Mouse (Mus musculus) intestine, embryonic 15.5 days (tissue): ENCODE results near the gene Banf1. TPM values are rescaled to one million over a fixed set of nuclear protein-coding genes. Genes with fewer than 3 reads are reported as not detected.
"Not testable (repeated sequence)": the region's sequence is repeated elsewhere in the genome, so short reads cannot be mapped to it uniquely, and the experiment has no call there.

Experiments used
- ATAC-seq: fragments of 200-750 bp; cut with Nextera tagmentation; 2 replicates; pipeline ENCODE4 v1.8.0; 2017; ENCODE audit warnings: moderate TSS enrichment, moderate library complexity
- H3K27ac ChIP-seq: fragments of 300-500 bp; sonication (generic); 2 replicates; pipeline ENCODE4 v1.5.1; 2015; ENCODE audit warnings: mild to moderate bottlenecking, inconsistent platforms
- H3K27me3 ChIP-seq: fragments of 300-500 bp; sonication (generic); replicated peaks from 2 replicates; pipeline ENCODE4 v1.6.1; 2015; ENCODE audit warnings: inconsistent platforms
- H3K36me3 ChIP-seq: fragments of 300-500 bp; sonication (generic); 2 replicates; pipeline ENCODE4 v1.6.1; 2015; ENCODE audit warnings: inconsistent platforms
- H3K4me1 ChIP-seq: fragments of 300-500 bp; sonication (generic); replicated peaks from 2 replicates; pipeline ENCODE4 v1.6.1; 2015; ENCODE audit warnings: inconsistent platforms
- H3K4me2 ChIP-seq: fragments of 300-500 bp; sonication (generic); replicated peaks from 2 replicates; pipeline ENCODE4 v1.6.1; 2015; ENCODE audit warnings: mild to moderate bottlenecking, inconsistent platforms
- H3K4me3 ChIP-seq: fragments of 300-500 bp; sonication (generic); replicated peaks from 2 replicates; pipeline ENCODE4 v1.5.1; 2015; ENCODE audit warnings: inconsistent platforms
- H3K9ac ChIP-seq: fragments of 300-500 bp; sonication (generic); 2 replicates; pipeline ENCODE4 v1.6.1; 2015; ENCODE audit warnings: inconsistent platforms
- H3K9me3 ChIP-seq: fragments of 300-500 bp; sonication (generic); 2 replicates; pipeline ENCODE4 v1.6.1; 2016; ENCODE audit warnings: inconsistent platforms
- WGBS: fragments of 180-500 bp; shearing (Covaris S2); methylation state at CpG from one replicate; pipeline ENCODE4 v1.1.7; 2015; 5-methylcytosine and 5-hydroxymethylcytosine counted together
- polyA plus RNA-seq: library from polyadenylated mRNA; unstranded; fragments of >200 nt; fragmentation: Nextera tagmentation; extraction: Ambion mirVana; gene quantifications from 2 replicates; pipeline ENCODE4 v1.2.1, GENCODE M21; 2015

Banf1 gene
- polyA plus RNA-seq, 1 experiment from 2014 or later, result 474 TPM

DNA sequence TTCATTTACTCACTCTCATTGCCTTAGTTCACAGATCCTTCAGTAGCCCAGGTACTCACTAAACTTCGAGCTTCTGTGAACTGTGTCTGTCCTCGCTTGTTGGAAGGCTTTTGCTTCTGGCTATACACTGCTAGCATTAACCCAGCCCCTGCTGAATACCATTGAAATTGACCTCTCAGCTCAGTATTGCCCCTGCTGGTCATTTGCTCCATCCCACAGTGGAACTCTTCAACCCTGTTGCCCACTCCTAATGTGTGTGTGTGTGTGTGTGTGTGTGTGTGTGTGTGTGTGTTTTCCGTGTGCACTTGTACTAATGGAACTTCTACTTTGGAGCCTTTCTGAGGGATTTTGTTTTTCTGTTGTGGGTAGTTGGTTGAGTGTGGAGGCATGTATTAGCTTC is 4.0 kb upstream of the Banf1 start:
- Histone ChIP-seq H3K27ac (no peak overlapping the region), H3K9ac (no peak overlapping the region), H3K4me1 (peaks cover 12% of the 10 kb centered on the region), H3K4me3 (no peak overlapping the region), H3K27me3 (no peaks in the 10 kb centered on the region), H3K4me2 (no peak overlapping the region), H3K36me3 (peaks cover 38% of the 10 kb centered on the region), H3K9me3 (no peaks in the 10 kb centered on the region)
- WGBS, result 82% methylated on average over 3 of the region's 3 CpGs
- ATAC-seq, result no peak

DNA sequence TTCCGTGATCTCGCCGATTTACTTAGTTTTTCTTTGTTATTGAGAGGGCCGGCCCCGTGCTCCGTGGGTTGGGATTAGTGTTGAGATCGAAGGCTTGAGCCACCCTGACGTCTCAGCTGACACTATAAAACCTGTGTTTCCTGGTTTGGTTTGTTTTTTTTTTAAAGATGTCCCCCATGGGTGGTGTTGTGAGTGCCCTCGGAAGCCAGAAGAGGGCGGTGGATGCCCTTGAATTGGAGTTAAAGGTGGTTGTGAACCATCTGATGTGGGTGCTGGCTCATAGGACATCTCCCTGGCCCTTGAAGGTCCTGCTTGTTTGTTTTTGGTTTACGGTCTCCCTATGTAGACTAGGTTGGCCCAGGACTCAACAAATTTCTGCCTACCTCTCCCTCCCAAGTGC is 487 bp upstream of the Banf1 start:
- Histone ChIP-seq H3K4me1 (peaks cover 22% of the 10 kb centered on the region), H3K36me3 (peaks cover 43% of the 10 kb centered on the region), H3K27ac (peak overlapping the region; percentile 94), H3K4me2 (peak overlapping the region; percentile 92), H3K4me3 (peak overlapping the region; percentile 77), H3K27me3 (no peaks in the 10 kb centered on the region), H3K9ac (peak overlapping the region; percentile 76), H3K9me3 (no peaks in the 10 kb centered on the region)
- 9% methylated on average over 11 of the region's 11 CpGs for WGBS
- ATAC-seq, result no peak

DNA sequence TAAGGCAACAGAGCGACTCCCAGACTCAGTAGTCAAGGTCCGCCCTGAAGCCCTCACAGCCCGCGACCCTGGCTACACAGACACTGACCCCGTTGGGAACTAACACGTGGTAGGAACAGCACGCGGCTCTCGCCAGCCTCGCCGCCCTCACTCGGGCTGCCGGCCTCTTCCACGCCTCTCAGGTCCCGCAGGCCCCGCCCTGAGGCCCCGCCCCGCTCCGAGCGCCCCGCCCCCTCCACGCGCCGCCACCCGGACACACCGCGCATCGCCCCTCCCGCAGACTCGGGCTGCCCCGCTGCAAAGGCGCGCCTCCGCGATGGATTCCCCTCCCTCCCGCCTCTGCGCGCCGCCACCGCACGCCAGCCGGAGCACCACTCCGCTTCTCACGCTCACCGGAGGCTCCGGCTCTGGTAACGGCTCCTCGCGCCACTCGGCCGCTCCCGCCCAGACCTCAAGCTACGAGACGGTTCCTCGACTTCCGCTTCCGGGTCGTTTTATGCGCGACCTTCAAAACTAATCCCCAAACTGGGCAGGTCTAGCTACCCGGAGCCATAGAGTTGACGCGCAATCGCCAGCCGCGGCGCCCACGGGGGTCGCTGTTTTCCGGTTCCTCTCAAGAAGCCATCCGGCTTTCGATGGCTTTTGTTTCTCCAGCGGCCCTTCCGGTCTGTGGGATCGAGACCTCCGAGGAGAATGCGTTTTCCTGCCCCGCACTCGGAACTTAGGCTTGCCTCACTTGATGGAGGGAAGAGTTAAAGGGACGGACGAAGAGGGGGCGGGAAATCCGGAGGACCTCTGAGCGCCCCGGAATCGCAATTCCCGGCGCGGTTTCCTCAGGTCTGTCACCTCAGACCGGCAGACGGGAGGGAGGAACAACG is 554 bp downstream of the Banf1 start, which contains the start of gene Eif1ad:
Eif1ad (plus strand) TSS at position 567 of the 878 bp plus-strand sequence.
- Histone ChIP-seq H3K4me2 (peak within 1 kb of the TSS; percentile 92), H3K27me3 (no peaks in the 10 kb centered on the region), H3K9ac (peak within 1 kb of the TSS; percentile 76), H3K4me1 (peaks cover 22% of the 10 kb centered on the region), H3K4me3 (peak within 1 kb of the TSS; percentile 77), H3K27ac (peak within 1 kb of the TSS; percentile 94), H3K9me3 (no peaks in the 10 kb centered on the region), H3K36me3 (peaks cover 41% of the 10 kb centered on the region)
- under 1% methylated on average over 77 of the region's 92 CpGs for WGBS
- peak; percentile 97 for ATAC-seq

DNA sequence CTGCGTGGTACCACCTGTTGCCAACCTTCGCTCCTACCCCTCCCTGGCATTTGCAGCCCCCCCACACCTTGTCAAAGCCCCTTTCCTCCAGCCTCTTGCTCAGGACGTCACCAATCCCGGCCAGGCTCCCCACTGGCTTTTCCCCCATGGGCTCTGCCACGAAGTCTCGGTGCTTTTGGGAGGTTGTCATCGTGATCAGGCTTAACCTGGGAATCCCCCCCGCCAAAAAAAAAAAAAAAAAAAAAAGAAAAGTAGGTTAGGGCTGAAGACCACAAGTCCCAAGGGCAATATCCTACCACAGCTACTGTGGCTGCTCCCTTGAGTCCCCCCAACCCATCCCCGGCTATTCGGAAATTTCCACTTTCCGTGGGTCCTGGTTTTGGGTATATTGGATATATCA is 1.2 kb downstream of the Banf1 start:
- H3K4me1 ChIP-seq, result peaks cover 22% of the 10 kb centered on the region
- H3K4me2 ChIP-seq, result peak overlapping the region; percentile 92
- 15% methylated on average over 11 of the region's 11 CpGs for WGBS
- H3K9me3 ChIP-seq, result no peaks in the 10 kb centered on the region
- H3K9ac ChIP-seq, result peak overlapping the region; percentile 76
- no peak for ATAC-seq
- peak overlapping the region; percentile 94 for H3K27ac ChIP-seq
- H3K27me3 ChIP-seq, result no peaks in the 10 kb centered on the region
- H3K4me3 ChIP-seq, result peak overlapping the region; percentile 77
- peaks cover 37% of the 10 kb centered on the region for H3K36me3 ChIP-seq

DNA sequence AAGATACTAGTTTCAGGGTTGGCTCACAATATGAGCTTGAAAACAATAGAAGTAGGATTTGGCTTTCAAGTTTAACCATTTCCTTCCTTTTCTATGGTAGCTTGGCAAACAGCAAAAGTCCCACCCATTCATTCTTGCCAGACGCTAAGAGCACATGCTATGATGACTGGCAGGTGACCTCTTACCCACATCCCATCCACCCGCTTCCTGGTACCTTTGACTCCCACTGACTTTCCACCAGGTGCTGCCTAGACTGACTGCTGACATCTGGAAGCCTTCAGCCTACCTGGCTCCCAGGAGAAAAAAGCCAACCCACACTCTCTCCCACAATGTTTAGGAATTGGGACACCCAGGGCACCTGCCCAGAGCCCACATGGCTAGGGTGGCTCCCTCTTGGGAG is 2.8 kb downstream of the Banf1 start:
- Histone ChIP-seq H3K36me3 (peaks cover 21% of the 10 kb centered on the region), H3K4me1 (peaks cover 22% of the 10 kb centered on the region), H3K9me3 (no peaks in the 10 kb centered on the region), H3K9ac (no peak overlapping the region), H3K4me2 (no peak overlapping the region), H3K4me3 (no peak overlapping the region), H3K27ac (no peak overlapping the region), H3K27me3 (no peaks in the 10 kb centered on the region)
- no peak for ATAC-seq
- WGBS, result 71% methylated on average over 2 of the region's 2 CpGs

DNA sequence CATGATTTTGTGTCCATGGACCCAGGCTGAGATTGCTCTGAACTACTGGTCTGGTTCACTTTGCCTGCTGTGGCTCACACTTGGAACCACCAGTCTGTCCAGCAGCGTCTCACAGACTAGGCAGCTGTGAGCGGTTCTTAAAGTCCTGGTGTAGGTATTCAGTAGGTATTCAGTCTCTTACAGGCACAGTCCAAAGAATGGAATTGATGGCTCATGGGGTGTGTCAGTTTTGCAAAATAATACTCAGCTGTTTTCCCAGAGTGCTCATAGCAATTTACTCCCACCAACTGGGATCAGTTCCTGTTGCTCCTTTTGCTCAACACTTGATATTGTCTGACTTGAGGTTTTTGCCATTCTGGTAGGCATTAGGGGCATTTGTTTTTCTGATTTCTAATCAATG is 4.8 kb downstream of the Banf1 start:
- 84% methylated on average over 2 of the region's 2 CpGs for WGBS
- H3K9ac ChIP-seq, result no peak overlapping the region
- peaks cover 11% of the 10 kb centered on the region for H3K4me1 ChIP-seq
- H3K27me3 ChIP-seq, result no peaks in the 10 kb centered on the region
- ATAC-seq, result no peak
- no peak overlapping the region for H3K4me3 ChIP-seq
- H3K9me3 ChIP-seq, result no peaks in the 10 kb centered on the region
- no peak overlapping the region for H3K27ac ChIP-seq
- H3K4me2 ChIP-seq, result no peak overlapping the region
- H3K36me3 ChIP-seq, result peaks cover 16% of the 10 kb centered on the region

DNA sequence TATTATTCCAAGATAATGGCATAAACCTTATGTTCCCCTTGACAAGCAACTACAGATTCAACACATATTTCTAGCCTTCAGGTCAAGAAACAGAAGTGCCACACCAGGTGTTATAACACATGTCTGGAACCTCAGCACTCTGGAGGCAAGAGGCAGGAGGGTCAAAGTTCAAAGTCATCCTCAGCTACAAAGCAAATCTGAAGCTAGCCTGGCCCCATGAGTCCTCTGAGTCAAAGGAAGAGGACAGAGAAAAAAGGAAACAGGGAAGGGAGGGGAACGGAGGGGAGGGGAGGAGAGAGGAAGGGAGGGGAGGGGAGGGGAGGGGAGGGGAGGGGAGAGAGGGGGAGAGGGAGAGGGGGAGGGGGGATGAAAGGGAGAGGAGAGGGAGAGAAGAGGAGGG is 10.9 kb downstream of the Banf1 start:
- Histone ChIP-seq H3K36me3 (no peaks in the 10 kb centered on the region), H3K27me3 (no peaks in the 10 kb centered on the region), H3K4me1 (no peaks in the 10 kb centered on the region), H3K27ac (peak overlapping the region; percentile 40; the same call in 1 of the 2 replicates), H3K9ac (no peak overlapping the region), H3K4me2 (no peak overlapping the region), H3K4me3 (no peak overlapping the region), H3K9me3 (no peaks in the 10 kb centered on the region)
- ATAC-seq, result peak; percentile 73
- no CpG with 5 or more reads among the region's 1 CpGs for WGBS

DNA sequence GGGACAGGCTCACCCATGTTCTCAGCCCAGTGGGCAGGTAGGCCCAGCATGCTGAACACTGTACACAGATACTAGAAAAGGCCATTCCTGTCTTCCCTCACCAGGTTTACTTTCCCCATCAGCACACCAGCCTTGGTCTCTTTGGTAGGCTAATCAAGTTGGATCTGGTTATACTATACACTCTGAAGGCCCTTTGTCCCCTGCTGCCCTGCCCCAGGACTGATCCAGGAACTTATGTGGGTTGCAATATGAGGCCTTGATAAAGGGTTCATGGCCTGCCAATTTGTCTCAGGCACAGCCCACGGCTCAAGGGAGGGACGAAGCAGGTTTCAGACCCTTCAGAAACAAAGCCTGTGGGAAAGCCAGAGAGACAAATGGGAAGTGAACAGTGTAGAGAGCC is 13.4 kb downstream of the Banf1 start:
- Histone ChIP-seq H3K9ac (no peak overlapping the region), H3K9me3 (no peaks in the 10 kb centered on the region), H3K36me3 (no peaks in the 10 kb centered on the region), H3K4me1 (peaks cover 4% of the 10 kb centered on the region; the same call in 1 of the 2 replicates), H3K27me3 (no peaks in the 10 kb centered on the region), H3K27ac (no peak overlapping the region), H3K4me3 (no peak overlapping the region), H3K4me2 (no peak overlapping the region)
- 59% methylated on average over 2 of the region's 2 CpGs for WGBS
- ATAC-seq, result peak; percentile 57

DNA sequence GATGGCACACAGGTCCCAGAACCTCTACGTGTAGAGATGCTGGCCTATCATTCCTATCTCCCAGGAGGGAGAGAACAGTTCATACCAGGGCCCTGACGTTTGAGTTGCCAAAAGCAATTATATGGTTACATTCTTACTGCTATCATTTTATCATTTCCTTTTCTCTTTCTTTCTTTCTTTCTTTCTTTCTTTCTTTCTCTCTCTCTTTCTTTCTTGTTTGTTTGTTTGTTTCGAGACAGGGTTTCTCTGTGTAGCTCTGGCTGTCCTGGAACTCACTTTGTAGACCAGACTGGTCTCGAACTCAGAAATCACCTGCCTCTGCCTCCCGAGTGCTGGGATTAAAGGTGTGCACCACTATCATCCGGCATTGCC is 17.5 kb downstream of the Banf1 start, which contains the start of gene Cst6:
Cst6 (minus strand) TSS at position 73 of the 372 bp plus-strand sequence.
- not testable (repeated sequence) for H3K4me1 ChIP-seq

DNA sequence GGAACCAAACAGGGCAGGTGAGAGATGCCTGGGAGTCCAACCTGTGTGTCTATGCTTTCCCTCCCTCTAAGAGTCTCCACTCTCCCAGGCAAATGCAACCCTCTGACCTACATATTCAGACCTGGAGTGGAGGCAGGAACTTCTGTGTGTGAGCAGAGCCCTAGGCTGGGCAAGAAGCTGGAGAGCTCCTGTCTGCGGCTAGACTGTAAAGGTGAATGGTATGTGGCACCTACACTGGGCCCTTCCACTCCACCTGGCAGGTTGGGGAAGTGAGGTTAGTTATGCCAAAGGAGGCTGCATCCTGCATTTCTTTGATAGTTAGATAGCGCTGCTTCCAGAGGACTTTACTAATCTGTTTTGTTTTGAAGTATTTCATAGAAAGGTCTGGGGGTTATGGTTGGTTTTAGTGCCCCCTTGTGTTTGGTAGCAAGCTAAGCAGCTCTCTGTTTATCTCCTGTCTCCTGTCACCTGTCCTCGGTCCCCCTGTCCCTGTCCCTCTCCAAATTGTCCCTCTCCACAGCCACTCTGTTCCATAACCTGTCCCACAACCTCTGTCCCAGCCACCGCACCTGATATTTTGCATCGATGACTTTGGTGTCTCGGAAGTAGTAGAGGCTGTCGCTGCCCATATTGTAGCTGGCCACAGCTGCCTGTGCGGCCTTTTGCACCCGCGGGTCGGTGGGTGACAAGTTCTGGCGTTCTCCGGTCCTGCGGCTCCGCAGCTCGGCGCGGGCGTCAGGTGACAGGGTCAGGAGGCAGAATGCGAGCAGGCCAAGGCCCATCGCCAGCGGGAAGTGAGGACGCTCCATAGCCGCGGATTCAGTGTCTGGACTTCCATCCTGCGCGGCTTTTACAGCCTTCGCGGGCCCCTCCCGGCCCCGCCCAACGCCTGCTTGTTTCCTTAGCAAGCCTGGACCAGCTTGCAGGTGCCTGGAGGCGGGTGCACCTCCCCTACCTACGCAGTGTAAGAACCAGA is 18.2 kb downstream of the Banf1 start:
- no peaks in the 10 kb centered on the region for H3K36me3 ChIP-seq
- no peak overlapping the region for H3K27ac ChIP-seq
- WGBS, result 5% methylated on average over 34 of the region's 34 CpGs
- peak overlapping the region; percentile 40 for H3K4me3 ChIP-seq
- H3K27me3 ChIP-seq, result no peaks in the 10 kb centered on the region
- H3K4me1 ChIP-seq, result peaks cover 4% of the 10 kb centered on the region; the same call in 1 of the 2 replicates
- peak; percentile 86 for ATAC-seq
- peak overlapping the region; percentile 74 for H3K4me2 ChIP-seq
- no peaks in the 10 kb centered on the region for H3K9me3 ChIP-seq
- peak overlapping the region; percentile 49 for H3K9ac ChIP-seq

More for the DNA sequence above, 17.5 kb downstream of the Banf1 start, which contains the start of gene Cst6:
- 60% methylated on average over 6 of the region's 6 CpGs for WGBS
- not testable (repeated sequence) for H3K27ac ChIP-seq, ATAC-seq, H3K27me3 ChIP-seq, H3K9me3 ChIP-seq, H3K36me3 ChIP-seq
- Histone ChIP-seq H3K4me3 (peak within 1 kb of the TSS; percentile 40), H3K9ac (peak within 1 kb of the TSS; percentile 49), H3K4me2 (peak within 1 kb of the TSS; percentile 74)

DNA sequence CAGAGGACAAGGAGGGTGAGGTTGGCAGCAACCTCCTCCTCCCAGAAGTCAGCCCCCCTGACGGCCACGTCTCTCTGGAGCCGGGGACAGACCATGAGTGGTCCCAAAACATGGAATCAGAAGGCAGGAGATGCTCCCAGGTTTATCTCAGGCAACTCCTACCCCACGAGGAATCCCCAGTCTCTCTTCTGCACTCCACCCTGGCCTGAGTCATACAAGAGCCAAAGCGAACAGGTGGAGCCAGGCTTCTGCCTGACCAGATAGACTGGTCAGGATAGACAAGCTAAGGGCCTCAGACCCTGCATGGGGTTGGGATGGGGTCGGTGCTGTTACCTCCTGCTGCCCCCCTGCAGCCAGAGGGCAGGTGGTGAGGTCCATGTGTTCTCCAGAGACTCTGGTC is 18.9 kb downstream of the Banf1 start:
- Histone ChIP-seq H3K27me3 (no peaks in the 10 kb centered on the region), H3K27ac (no peak overlapping the region), H3K4me3 (no peak overlapping the region), H3K4me1 (peaks cover 4% of the 10 kb centered on the region; the same call in 1 of the 2 replicates), H3K9me3 (no peaks in the 10 kb centered on the region), H3K36me3 (no peaks in the 10 kb centered on the region), H3K9ac (no peak overlapping the region), H3K4me2 (no peak overlapping the region)
- 79% methylated on average over 6 of the region's 6 CpGs for WGBS
- no peak for ATAC-seq
